Mouse (Mus musculus): ENCODE measurements around the gene Zfp708.
A peak's percentile ranks its signal among the peaks of the same experiment; 100 is the strongest.
"Not testable (repeated sequence)": the region's sequence is repeated elsewhere in the genome, so short reads cannot be mapped to it uniquely, and the experiment has no call there.

The Zfp708 gene

GRCm38 (mm10) chr13:67097876-67098275, at the start of gene Zfp708:
TSS of gene Zfp708 (minus strand) at chr13:67097976.
- DNase-seq (ENCODE audit: low read depth, low spot score), result no peak

- DNase-seq (ENCODE audit: low read depth, low spot score), result no peak
Measured at GRCm38 (mm10) chr13:67128038-67128721, 30.4 kb upstream of the Zfp708 start.

- DNase-seq (ENCODE audit: low read depth, low spot score), result not testable (repeated sequence)
Measured at GRCm38 (mm10) chr13:67127507-67127906, 29.7 kb upstream of the Zfp708 start.

GRCm38 (mm10) chr13:67124460-67124859, 26.7 kb upstream of the Zfp708 start:
- DNase-seq (ENCODE audit: low read depth, low spot score), result no peak

- DNase-seq (ENCODE audit: low read depth, low spot score), result not testable (repeated sequence)
Measured at GRCm38 (mm10) chr13:67121360-67121759, 23.6 kb upstream of the Zfp708 start, which contains the start of gene Zfp759. TSS of gene Zfp759 (plus strand) at chr13:67121660.

GRCm38 (mm10) chr13:67116163-67116562, 18.4 kb upstream of the Zfp708 start, which contains the start of gene Rslcan18:
TSS of gene Rslcan18 (minus strand) at chr13:67116263.
- not testable (repeated sequence) for DNase-seq (ENCODE audit: low read depth, low spot score)

- DNase-seq (ENCODE audit: low read depth, low spot score), result no peak
Measured at GRCm38 (mm10) chr13:67113287-67113686, 15.5 kb upstream of the Zfp708 start.

- no peak for DNase-seq (ENCODE audit: low read depth, low spot score)
Measured at GRCm38 (mm10) chr13:67112096-67112495, 14.3 kb upstream of the Zfp708 start.

GRCm38 (mm10) chr13:67108821-67109206, 11.0 kb upstream of the Zfp708 start:
- DNase-seq (ENCODE audit: low read depth, low spot score), result no peak

GRCm38 (mm10) chr13:67108194-67108820, 10.5 kb upstream of the Zfp708 start, which contains the start of gene Gm28557:
TSS of gene Gm28557 (minus strand) at chr13:67108604.
- DNase-seq (ENCODE audit: low read depth, low spot score), result peak; percentile 96

- DNase-seq (ENCODE audit: low read depth, low spot score), result no peak
Measured at GRCm38 (mm10) chr13:67107681-67108080, 9.9 kb upstream of the Zfp708 start.

GRCm38 (mm10) chr13:67090154-67090553, 7.6 kb downstream of the Zfp708 start:
- no peak for DNase-seq (ENCODE audit: low read depth, low spot score)

GRCm38 (mm10) chr13:67081946-67082345, 15.8 kb downstream of the Zfp708 start:
- no peak for DNase-seq (ENCODE audit: low read depth, low spot score)

GRCm38 (mm10) chr13:67081142-67081713, 16.5 kb downstream of the Zfp708 start:
- DNase-seq (ENCODE audit: low read depth, low spot score), result peak; percentile 31

GRCm38 (mm10) chr13:67077244-67077643, 20.5 kb downstream of the Zfp708 start:
- DNase-seq (ENCODE audit: low read depth, low spot score), result no peak

GRCm38 (mm10) chr13:67072786-67073185, 25.0 kb downstream of the Zfp708 start:
- no peak for DNase-seq (ENCODE audit: low read depth, low spot score)

- DNase-seq (ENCODE audit: low read depth, low spot score), result no peak
Measured at GRCm38 (mm10) chr13:67065386-67065785, 32.4 kb downstream of the Zfp708 start.

- no peak for DNase-seq (ENCODE audit: low read depth, low spot score)
Measured at GRCm38 (mm10) chr13:67062427-67062826, 35.3 kb downstream of the Zfp708 start.

GRCm38 (mm10) chr13:67060786-67061358, 36.9 kb downstream of the Zfp708 start, which contains the start of gene Zfp712:
TSS of gene Zfp712 (minus strand) at chr13:67061170.
- DNase-seq (ENCODE audit: low read depth, low spot score), result peak; percentile 77

GRCm38 (mm10) chr13:67060161-67060785, 37.5 kb downstream of the Zfp708 start:
- DNase-seq (ENCODE audit: low read depth, low spot score), result peak; percentile 17
